Mouse (Mus musculus): ENCODE measurements around the gene Tdrd9.
"Not testable (repeated sequence)": the region's sequence is repeated elsewhere in the genome, so short reads cannot be mapped to it uniquely, and the experiment has no call there.

Gene Tdrd9

GRCm38 (mm10) chr12:112025457-112025856, 54.1 kb downstream of the Tdrd9 start:
- in situ Hi-C loops (cut with MboI, MseI) = loop anchor here (5.0 kb wide), 1 partner anchor 62 kb away; no protein-coding TSS in a partner anchor

- in situ Hi-C loops (cut with MboI, MseI) = loop anchor here (5.0 kb wide), 1 partner anchor 61 kb away; no protein-coding TSS in a partner anchor
Measured at GRCm38 (mm10) chr12:112025907-112026645, 54.7 kb downstream of the Tdrd9 start.

DNA sequence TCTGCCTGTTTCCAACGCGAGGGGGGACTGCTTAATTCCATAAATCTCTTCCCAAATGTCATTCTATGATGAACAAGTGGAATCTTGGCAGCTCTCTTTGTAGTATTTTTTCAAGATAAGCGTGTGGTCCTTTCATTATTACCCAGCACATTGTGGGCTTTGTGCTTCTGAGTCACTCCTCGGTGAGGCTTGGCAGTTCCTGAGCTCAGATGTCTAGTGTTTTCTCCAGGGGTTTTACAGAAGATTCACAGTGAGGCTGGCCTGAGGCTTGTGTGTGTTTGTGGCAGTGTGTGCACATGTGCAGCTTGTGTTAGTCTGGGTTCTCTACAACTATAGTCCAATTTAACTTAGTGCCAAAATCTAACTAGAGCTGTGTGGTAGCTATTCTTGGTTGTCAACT, 56.0 kb downstream of the Tdrd9 start:
- in situ Hi-C loops (cut with MboI, MseI) = loop anchor here (5.0 kb wide), 1 partner anchor 60 kb away; no protein-coding TSS in a partner anchor

DNA sequence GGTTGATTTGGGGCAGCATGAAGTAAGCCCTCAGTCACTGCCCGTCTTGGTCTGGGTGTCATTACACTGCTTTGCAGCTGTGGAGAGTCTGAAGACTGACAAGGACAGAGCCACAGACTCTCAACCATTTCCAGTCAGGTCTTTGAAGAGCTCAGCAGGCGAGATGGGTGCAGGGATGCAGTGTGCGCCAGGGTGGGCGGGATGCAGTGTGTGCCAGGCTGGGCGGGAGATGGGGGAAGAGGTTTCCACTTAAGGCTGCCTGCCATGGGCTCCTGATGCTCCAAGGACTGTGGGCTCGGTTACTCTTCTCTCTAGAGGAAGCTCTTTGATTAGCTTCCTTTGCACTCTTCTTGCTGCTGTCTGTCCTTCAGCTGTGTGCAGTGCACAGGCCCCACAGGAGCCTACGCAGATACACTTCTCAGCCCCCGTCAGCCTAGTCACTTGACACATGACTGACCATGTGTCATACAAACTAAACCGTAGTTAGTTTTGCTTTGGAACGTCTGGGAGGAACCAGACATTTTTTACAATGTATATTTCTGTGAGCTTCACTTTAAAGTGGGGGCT, 62.1 kb downstream of the Tdrd9 start:
- in situ Hi-C loops (cut with MboI, MseI) = no loop called here

DNA sequence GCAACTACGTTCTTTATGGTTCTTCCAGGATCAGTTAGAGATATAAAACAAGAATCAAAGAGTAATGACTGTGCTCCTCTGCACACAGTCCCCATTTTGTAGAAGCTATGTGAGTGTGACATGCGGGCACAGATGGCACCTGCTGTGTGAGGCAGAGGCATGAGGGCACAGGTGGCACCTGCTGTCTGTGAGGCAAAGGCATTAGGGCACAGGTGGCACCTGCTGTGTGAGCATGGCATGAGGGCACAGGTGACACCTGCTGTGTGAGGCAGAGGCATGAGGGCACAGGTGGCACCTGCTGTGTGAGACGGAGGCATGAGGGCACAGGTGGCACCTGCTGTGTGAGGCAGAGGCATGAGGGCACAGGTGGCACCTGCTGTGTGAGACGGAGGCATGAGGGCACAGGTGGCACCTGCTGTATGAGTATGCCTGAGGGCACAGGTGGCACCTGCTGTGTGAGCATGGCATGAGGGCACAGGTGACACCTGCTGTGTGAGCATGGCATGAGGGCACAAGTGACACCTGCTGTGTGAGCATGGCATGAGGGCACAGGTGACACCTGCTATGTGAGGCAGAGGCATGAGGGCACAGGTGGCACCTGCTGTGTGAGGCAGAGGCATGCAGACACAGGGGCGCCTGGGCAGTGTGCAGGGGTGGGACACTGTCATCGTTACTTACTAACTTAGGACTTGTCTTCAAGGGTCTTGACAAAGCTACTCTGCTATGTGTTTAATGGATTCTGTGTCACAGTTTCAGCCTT, 64.2 kb downstream of the Tdrd9 start:
- in situ Hi-C loops (cut with MboI, MseI) = not testable (repeated sequence)

DNA sequence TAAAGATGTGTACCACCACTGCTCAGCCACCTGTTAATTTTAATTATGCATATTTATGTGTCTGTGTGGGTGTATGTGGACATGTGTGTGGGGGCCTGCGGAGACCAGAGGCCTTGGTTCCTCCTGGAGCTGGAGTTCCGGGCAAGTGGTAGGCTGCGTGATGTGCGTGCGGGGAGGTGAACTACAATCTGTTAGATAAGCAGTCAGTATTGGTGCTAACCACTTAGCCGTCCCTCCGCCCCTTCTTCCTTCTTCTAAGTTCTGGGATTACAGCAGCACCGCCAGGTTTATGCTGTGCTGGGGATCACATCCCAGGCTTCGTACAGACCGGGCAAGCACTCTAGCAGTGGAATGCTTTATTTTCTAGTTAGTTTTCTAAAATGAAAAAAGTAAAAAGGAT, 67.1 kb downstream of the Tdrd9 start:
- in situ Hi-C loops (cut with MboI, MseI) = no loop called here

GRCm38 (mm10) chr12:112039169-112039568, 67.8 kb downstream of the Tdrd9 start:
- in situ Hi-C loops (cut with MboI, MseI) = no loop called here

DNA sequence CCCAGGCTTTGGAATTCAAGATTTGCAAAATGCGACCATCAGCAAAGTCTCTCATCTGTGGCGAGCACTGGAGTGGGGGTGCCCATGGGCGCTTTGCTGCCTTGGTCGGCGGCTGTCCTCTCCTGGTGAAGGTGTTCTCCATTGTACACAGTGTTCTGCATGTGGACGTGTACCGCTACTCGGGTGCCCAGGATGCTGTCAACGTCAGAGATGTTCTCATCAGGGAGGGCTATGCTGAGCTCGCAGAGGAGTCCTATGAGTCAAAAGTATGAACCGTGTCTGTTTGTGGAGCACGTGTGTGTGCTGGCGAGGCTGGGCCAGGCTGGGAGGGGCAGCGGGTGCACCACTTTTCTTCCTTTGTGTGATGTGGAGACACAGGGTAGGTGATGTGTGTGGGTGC, 71.3 kb downstream of the Tdrd9 start:
- in situ Hi-C loops (cut with MboI, MseI) = no loop called here

DNA sequence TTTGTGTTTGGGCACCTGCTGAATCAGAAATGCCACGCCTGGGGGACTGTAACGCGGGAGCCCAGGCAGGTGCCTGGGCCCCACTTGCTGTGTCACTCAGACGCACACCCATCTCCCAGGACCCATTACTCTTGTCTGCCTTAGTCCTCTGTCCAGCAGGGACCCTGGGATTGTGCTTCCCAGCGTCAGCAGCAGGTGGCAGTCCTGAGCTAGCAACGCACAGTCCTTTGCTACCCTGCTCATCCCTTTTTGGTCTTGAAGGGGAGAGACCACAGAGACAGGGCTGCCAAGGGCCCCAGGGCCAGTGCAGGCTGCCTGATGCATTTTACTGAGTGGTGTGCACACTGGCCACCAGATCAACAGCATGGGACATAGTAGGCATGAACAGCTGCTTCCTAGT, 106.3 kb downstream of the Tdrd9 start:
- in situ Hi-C loops (cut with MboI, MseI) = no loop called here

GRCm38 (mm10) chr12:112079911-112080310, 108.6 kb downstream of the Tdrd9 start:
- in situ Hi-C loops (cut with MboI, MseI) = no loop called here

DNA sequence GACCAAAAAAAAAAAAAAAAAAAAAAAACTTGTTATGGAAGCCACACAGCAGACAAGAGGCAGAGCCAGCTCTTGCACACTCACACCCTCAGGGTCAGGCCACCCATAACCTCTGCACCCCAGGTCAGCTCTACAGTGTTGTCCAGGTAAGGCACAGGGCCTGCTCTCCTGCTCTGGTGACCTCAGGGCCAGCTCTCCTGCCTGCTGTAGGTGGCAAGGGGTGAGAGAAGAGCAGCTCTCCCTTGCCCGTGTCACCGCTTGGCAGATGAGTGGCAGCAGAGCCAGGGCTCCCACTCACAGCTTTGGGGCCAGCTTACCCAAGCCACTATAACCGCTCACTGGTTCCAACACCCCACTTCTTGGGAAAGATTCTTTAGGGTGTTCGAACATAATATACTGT, 109.6 kb downstream of the Tdrd9 start:
- in situ Hi-C loops (cut with MboI, MseI) = no loop called here

- in situ Hi-C loops (cut with MboI, MseI) = no loop called here
Measured at GRCm38 (mm10) chr12:112082241-112082640, 110.9 kb downstream of the Tdrd9 start.

DNA sequence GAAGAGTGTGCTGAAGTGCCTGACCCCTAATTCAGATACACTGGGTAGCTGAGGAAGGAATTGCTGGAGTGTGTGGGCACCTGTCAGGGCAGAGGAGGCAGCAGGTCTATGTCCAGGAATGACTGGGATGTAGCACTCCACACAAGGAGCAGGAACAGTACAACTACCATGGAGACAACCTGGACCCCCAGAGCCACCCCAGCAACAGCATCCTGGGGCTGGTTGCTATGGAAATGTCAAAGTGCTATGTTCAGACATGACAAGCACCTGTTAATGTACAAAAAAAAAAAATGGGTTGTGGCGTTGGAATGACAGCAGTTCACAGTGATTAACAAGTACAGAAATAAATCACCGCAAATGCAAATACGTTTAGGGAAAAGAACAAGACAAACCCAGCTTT, 114.9 kb downstream of the Tdrd9 start:
- in situ Hi-C loops (cut with MboI, MseI) = loop anchor here (5.0 kb wide), 1 partner anchor 59 kb away; no protein-coding TSS in a partner anchor

- in situ Hi-C loops (cut with MboI, MseI) = loop anchor here (5.0 kb wide), 1 partner anchor 59 kb away; no protein-coding TSS in a partner anchor
Measured at GRCm38 (mm10) chr12:112086726-112087125, 115.4 kb downstream of the Tdrd9 start.

DNA sequence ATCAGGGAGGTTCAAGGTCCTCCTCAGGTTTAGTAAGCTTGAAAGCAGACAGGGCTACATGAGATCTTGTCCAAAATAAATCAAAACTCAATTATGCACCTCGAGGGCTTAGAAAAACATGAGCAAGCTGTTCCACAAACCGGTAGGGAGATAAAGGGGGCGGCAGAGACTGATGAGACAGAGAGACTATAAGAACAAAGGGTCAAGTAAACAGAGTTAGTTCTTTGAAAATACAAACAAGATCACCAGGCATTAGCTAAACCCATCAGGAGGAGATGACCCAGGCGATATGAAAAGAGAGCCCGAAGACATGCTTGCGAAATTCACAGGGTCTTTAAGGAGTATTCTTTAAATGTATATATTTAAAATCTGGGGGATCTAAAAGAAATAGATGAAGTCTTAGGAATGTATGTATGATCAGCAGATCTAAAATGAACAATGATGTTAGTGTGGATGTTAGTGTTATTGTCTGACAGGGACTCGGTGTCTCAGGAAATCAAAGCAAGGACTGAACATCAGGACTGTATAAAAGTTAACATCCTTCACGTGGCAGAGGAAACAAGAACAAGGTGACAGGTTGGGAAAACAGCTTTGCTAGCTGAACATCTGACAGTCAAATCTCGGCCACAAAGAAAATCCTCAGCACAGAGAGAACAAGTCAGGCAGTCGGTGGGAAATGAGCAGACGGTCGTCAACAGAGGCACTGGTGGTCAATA, 117.4 kb downstream of the Tdrd9 start:
- in situ Hi-C loops (cut with MboI, MseI) = loop anchor here (5.0 kb wide), 1 partner anchor 61 kb away; no protein-coding TSS in a partner anchor

GRCm38 (mm10) chr12:112091054-112091453, 119.7 kb downstream of the Tdrd9 start:
- in situ Hi-C loops (cut with MboI, MseI) = no loop called here

DNA sequence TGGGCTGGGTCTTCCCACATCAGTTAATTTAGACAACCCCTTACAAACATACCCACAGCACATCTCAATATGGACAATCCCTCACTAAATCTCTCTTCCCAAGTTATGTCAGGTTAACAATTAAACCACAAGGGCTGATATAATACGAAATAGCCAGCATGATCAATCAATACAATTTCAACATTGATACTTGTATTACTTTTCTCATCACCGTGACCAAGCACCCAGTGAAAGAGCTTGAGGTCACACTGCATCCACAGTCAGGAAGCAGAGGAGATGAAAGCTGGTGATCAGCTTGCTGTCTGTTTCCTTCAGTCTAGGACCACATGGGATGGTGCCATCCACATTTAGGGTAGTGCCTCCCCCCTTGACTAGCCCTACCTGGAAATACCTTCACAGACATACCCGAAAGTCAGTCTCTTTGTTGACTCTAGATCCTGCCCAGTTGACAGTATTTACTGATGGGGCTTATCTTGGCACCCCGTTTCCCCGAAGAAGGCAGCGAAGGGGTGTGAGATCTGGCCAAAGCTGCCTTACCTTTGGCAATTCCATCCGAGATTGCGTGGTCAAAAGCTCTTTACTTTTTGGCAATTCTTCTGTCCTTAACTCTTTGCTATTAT, 123.0 kb downstream of the Tdrd9 start:
- in situ Hi-C loops (cut with MboI, MseI) = no loop called here

DNA sequence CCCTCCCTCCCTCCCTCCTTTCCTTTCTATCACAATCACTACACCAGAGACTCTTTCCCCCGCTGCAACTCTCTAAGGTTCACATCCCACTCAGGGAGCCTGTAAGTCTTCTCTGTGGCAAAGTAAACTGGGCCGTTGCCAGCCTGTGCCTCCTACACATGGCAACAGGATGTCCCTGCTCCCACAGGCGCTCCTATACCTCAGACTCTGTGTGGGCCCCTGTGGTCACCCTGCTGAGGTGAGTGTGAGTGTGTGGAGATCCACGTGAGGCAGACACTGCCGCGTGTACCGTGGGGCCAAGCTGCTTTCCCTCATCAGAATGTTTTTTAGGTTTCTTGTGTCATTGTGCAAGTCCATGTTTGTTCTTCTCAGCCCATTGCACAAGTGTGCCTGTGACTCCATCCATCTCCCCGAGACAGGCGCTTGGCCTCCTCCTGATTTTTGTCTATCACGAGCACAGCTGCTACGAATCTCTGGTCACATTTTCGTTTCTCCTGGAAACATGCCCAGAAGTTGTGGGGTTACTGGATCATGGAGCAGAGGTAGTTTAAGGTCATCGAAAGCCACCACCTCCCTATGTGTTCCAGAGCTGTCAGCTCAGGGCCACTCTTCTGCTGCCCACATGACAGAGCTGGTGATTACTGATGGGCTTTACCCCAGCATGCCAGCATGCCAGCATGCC, 124.8 kb downstream of the Tdrd9 start:
- in situ Hi-C loops (cut with MboI, MseI) = no loop called here

DNA sequence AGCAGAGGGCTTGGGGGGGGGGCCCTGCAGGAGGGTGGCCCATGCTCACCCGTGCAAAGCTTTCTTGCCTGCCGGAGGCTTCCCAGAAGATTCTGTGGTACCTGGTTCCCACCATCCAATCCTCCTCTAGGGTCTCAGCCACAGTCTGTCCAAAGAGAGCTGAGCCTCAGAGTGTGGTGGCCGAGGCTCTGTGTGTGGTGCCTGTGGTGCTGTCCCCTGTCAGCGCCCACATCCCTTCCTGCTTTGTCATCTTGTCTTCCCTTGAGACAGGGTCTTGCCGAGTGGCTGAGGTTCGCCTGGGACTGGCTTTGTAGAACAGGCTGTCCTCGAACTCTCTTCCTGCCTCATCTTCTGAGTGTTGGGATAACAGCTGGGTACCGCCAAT, 125.4 kb downstream of the Tdrd9 start:
- in situ Hi-C loops (cut with MboI, MseI) = no loop called here

- in situ Hi-C loops (cut with MboI, MseI) = no loop called here
Measured at GRCm38 (mm10) chr12:112100106-112100505, 128.7 kb downstream of the Tdrd9 start.

- in situ Hi-C loops (cut with MboI, MseI) = no loop called here
Measured at GRCm38 (mm10) chr12:112101045-112101444, 129.7 kb downstream of the Tdrd9 start.
